Mouse (Mus musculus) CH12.LX (cell line): Measurements from ENCODE around the gene Bco1. TPM values are rescaled to one million over a fixed set of nuclear protein-coding genes. Genes with fewer than 3 reads are reported as not detected.

Experiments
- DNase-seq: peaks from one replicate; pipeline ENCODE4 v3.0.0-alpha.2; 2013; ENCODE audit errors: extremely low read depth
- H3K27ac ChIP-seq: 2 replicates; pipeline ENCODE4 v1.5.1; 2012; ENCODE audit warnings: low read depth, mild to moderate bottlenecking, control low read depth, moderate library complexity; ENCODE audit not compliant: insufficient read depth
- H3K27me3 ChIP-seq: replicated peaks from 2 replicates; pipeline ENCODE3; 2012; ENCODE audit warnings: inconsistent platforms
- H3K36me3 ChIP-seq, 2 experiments: replicated peaks in 1 of 2; 2 replicates each; pipeline versions ENCODE3 to v1.6.1; 2012; ENCODE audit warnings: inconsistent platforms in 1 of 2, low read length in 1 of 2, mild to moderate bottlenecking in 1 of 2, mixed read lengths in 1 of 2, moderate library complexity in 1 of 2; ENCODE audit not compliant: control insufficient read depth in 1 of 2, insufficient read depth in 1 of 2
- H3K4me1 ChIP-seq, 2 experiments: 2 replicates each; pipeline ENCODE4 v1.6.1; 2012; ENCODE audit warnings: inconsistent platforms in 1 of 2, moderate library complexity in 1 of 2; ENCODE audit not compliant: insufficient read depth in 2 of 2, control insufficient read depth in 1 of 2
- H3K4me2 ChIP-seq: 2 replicates; pipeline ENCODE4 v1.6.1; 2012; ENCODE audit warnings: low read depth, mild to moderate bottlenecking, control low read depth; ENCODE audit not compliant: poor library complexity, insufficient read depth, severe bottlenecking
- H3K4me3 ChIP-seq, 3 experiments: fragments of 150-350 bp in 1 of 3; sonication (generic) in 1 of 3; replicated peaks in 1 of 3; 2 replicates each; pipeline versions ENCODE3 to v1.5.1; 2011 to 2012; ENCODE audit warnings: low read depth in 2 of 3, low read length in 2 of 3, mild to moderate bottlenecking in 2 of 3, moderate library complexity in 2 of 3, control low read depth in 1 of 3, improper control_type of control experiment in 1 of 3, inconsistent platforms in 1 of 3, mixed read lengths in 1 of 3; ENCODE audit not compliant: poor library complexity in 1 of 3
- H3K79me2 ChIP-seq: replicated peaks from 2 replicates; pipeline ENCODE4 v1.6.1; 2012; ENCODE audit warnings: mild to moderate bottlenecking, moderate library complexity; ENCODE audit not compliant: control insufficient read depth, poor library complexity, insufficient read depth, severe bottlenecking; ENCODE audit errors: extremely low read depth
- H3K9ac ChIP-seq: 2 replicates; pipeline ENCODE4 v1.6.1; 2012; ENCODE audit warnings: low read depth, mild to moderate bottlenecking, control low read depth, moderate library complexity; ENCODE audit not compliant: insufficient read depth
- H3K9me3 ChIP-seq: replicated peaks from 2 replicates; pipeline ENCODE3; 2012; ENCODE audit warnings: low read length, inconsistent platforms, mixed read lengths
- BHLHE40 ChIP-seq: IDR thresholded peaks from 2 replicates; pipeline ENCODE4 v1.6.1; 2011; ENCODE audit warnings: mild to moderate bottlenecking, low read depth, low read length, improper control_type of control experiment
- CHD1 ChIP-seq: IDR thresholded peaks from 2 replicates; pipeline ENCODE4 v1.6.1; 2012; ENCODE audit warnings: low read depth, low read length, improper control_type of control experiment, inconsistent platforms
- E2F4 ChIP-seq: IDR thresholded peaks from 2 replicates; pipeline ENCODE4 v1.6.1; 2011; ENCODE audit warnings: low read depth, low read length, improper control_type of control experiment; ENCODE audit not compliant: insufficient replicate concordance
- ELF1 ChIP-seq: IDR thresholded peaks from 2 replicates; pipeline ENCODE4 v1.6.1; 2014; ENCODE audit warnings: low read depth, mild to moderate bottlenecking, inconsistent platforms, low read length, improper control_type of control experiment
- JUN ChIP-seq: IDR thresholded peaks from 2 replicates; pipeline ENCODE4 v1.6.1; 2011; ENCODE audit warnings: low read depth, mild to moderate bottlenecking, low read length, improper control_type of control experiment, moderate library complexity; ENCODE audit not compliant: insufficient read depth
- KAT2A ChIP-seq: IDR thresholded peaks from 2 replicates; pipeline ENCODE4 v1.6.1; 2012; ENCODE audit warnings: low read length, improper control_type of control experiment, inconsistent platforms; ENCODE audit not compliant: insufficient replicate concordance
- MAFK ChIP-seq: IDR thresholded peaks from 2 replicates; pipeline ENCODE4 v1.6.1; 2011; ENCODE audit warnings: low read length, improper control_type of control experiment; ENCODE audit not compliant: insufficient replicate concordance
- MAX ChIP-seq: IDR thresholded peaks from 2 replicates; pipeline ENCODE4 v1.6.1; 2011; ENCODE audit warnings: low read length, improper control_type of control experiment
- MEF2A ChIP-seq: IDR thresholded peaks from 2 replicates; pipeline ENCODE4 v1.6.1; 2014; ENCODE audit warnings: low read depth, mild to moderate bottlenecking, inconsistent platforms, low read length, improper control_type of control experiment, borderline replicate concordance
- NRF1 ChIP-seq: IDR thresholded peaks from 2 replicates; pipeline ENCODE4 v1.6.1; 2014; ENCODE audit warnings: low read depth, mild to moderate bottlenecking, inconsistent platforms, low read length, improper control_type of control experiment, moderate library complexity
- PAX5 ChIP-seq: IDR thresholded peaks from 2 replicates; pipeline ENCODE4 v1.6.1; 2012; ENCODE audit warnings: low read length, inconsistent platforms, mixed read lengths
- POLR2A ChIP-seq: IDR thresholded peaks from 2 replicates; pipeline ENCODE4 v1.6.1; 2011; ENCODE audit warnings: low read depth, mild to moderate bottlenecking, improper control_type of control experiment, low read length
- RAD21 ChIP-seq: IDR thresholded peaks from 2 replicates; pipeline ENCODE4 v1.6.1; 2011; ENCODE audit warnings: low read depth, mild to moderate bottlenecking, low read length, improper control_type of control experiment, moderate library complexity
- SIN3A ChIP-seq: IDR thresholded peaks from 2 replicates; pipeline ENCODE4 v1.6.1; 2012; ENCODE audit warnings: low read length, improper control_type of control experiment, inconsistent platforms
- TBP ChIP-seq: conservative IDR thresholded peaks from 2 replicates; pipeline ENCODE4 v1.6.1; 2011; ENCODE audit warnings: low read depth, low read length, improper control_type of control experiment
- UBTF ChIP-seq: IDR thresholded peaks from 2 replicates; pipeline ENCODE4 v1.6.1; 2012; ENCODE audit warnings: low read depth, mild to moderate bottlenecking, inconsistent platforms, low read length, improper control_type of control experiment, moderate library complexity
- ZC3H11A ChIP-seq: IDR thresholded peaks from 2 replicates; pipeline ENCODE4 v1.6.1; 2012; ENCODE audit warnings: low read depth, mild to moderate bottlenecking, inconsistent platforms, low read length, improper control_type of control experiment
- ZKSCAN1 ChIP-seq: IDR thresholded peaks from 2 replicates; pipeline ENCODE4 v1.6.1; 2012; ENCODE audit warnings: low read depth, inconsistent platforms, low read length, improper control_type of control experiment, borderline replicate concordance
- ZNF384 ChIP-seq: IDR thresholded peaks from 2 replicates; pipeline ENCODE4 v1.6.1; 2012; ENCODE audit warnings: low read depth, low read length, improper control_type of control experiment, inconsistent platforms
- dilution Hi-C: fragments of 300-500 bp; cut with MboI; formaldehyde crosslinking; loops from 2 replicates; pipeline ENCODE4 v1.14.3; 2020; ENCODE audit warnings: low sequenced_read_pairs; ENCODE audit not compliant: extremely low pct_unique_long_range_greater_than_20kb, extremely low pct_ligation_motif_present
- in situ Hi-C: fragments of 300-500 bp; cut with MboI; formaldehyde crosslinking; loops from 3 replicates; pipeline ENCODE4 v1.14.3; 2019; ENCODE audit warnings: low sequenced_read_pairs, low pct_ligation_motif_present, low pct_unique_long_range_greater_than_20kb, mixed read lengths
- polyA plus RNA-seq: library from polyadenylated mRNA; unstranded; fragments of >175 nt; gene quantifications from 2 replicates; pipeline ENCODE4 v1.2.1, GENCODE M21; 2012; ENCODE audit warnings: low read depth; ENCODE audit not compliant: insufficient read length
- total RNA-seq, 2 experiments: library from RNA; depleted of rRNA; stranded (reverse); fragments of 300-350 nt in 1 of 2; fragments of >200 nt in 1 of 2; gene quantifications; 2 replicates each; pipeline ENCODE4 v1.2.3; 2012 to 2014

Gene Bco1
- total and polyA plus RNA-seq, 3 experiments, result not detected

- H3K27ac ChIP-seq, result no peak overlapping the region
- TF ChIP-seq NRF1, result no peak
- TF ChIP-seq ZNF384, result no peak
- no peak for TF ChIP-seq CHD1
- TF ChIP-seq ZKSCAN1, result no peak
- TF ChIP-seq, all 38 proteins: peak for 0
- in situ Hi-C loops (no loop called here), dilution Hi-C loops (no loop called here)
- H3K79me2 ChIP-seq, result no peaks in the 10 kb centered on the region
- DNase-seq, result no peak
- H3K4me1 ChIP-seq, result peaks cover 0 to 8% of the 10 kb centered on the region in 2 experiments; a peak in 1 of 4 replicates
- peaks cover 22% of the 10 kb centered on the region for H3K27me3 ChIP-seq
- no peak overlapping the region for H3K9ac ChIP-seq
- H3K9me3 ChIP-seq, result peaks cover 1% of the 10 kb centered on the region
- no peak overlapping the region for H3K4me3 ChIP-seq
- H3K36me3 ChIP-seq, result no peaks in the 10 kb centered on the region
- H3K4me2 ChIP-seq, result no peak overlapping the region
These were observed 28.3 kb upstream of the Bco1 start for GRCm38 (mm10) chr8:117067396-117067795.

- H3K79me2 ChIP-seq, result no peaks in the 10 kb centered on the region
- no peak for TF ChIP-seq RAD21
- TF ChIP-seq POLR2A, result no peak
- TF ChIP-seq PAX5, result no peak
- no peak for TF ChIP-seq UBTF
- no peak for TF ChIP-seq SIN3A
- TF ChIP-seq TBP, result no peak
- TF ChIP-seq ZNF384, result no peak
- TF ChIP-seq ZC3H11A, result no peak
- no peak for TF ChIP-seq E2F4
- TF ChIP-seq JUN, result no peak
- no peak for TF ChIP-seq MAFK
- TF ChIP-seq BHLHE40, result no peak
- TF ChIP-seq MEF2A, result no peak
- no peak for TF ChIP-seq MAX
- no peak for TF ChIP-seq ELF1
- no peak for TF ChIP-seq KAT2A
- TF ChIP-seq, all 38 proteins: peak for 0
- no peaks in the 10 kb centered on the region for H3K36me3 ChIP-seq
- no peak overlapping the region for H3K4me3 ChIP-seq
- H3K27ac ChIP-seq, result no peak overlapping the region
- no peak for DNase-seq
- H3K4me1 ChIP-seq, result peaks cover 0 to 8% of the 10 kb centered on the region in 2 experiments; a peak in 1 of 4 replicates
- dilution Hi-C loops, result no loop called here
- no peaks in the 10 kb centered on the region for H3K9me3 ChIP-seq
- no peak overlapping the region for H3K9ac ChIP-seq
- no peak overlapping the region for H3K4me2 ChIP-seq
- peaks cover 24% of the 10 kb centered on the region for H3K27me3 ChIP-seq
- in situ Hi-C loops, result no loop called here
These were observed 27.4 kb upstream of the Bco1 start for GRCm38 (mm10) chr8:117068294-117068693.
